Mouse (Mus musculus) heart, postnatal 0 days (tissue): ENCODE results near the gene Acss3. TPM values are rescaled to one million over a fixed set of nuclear protein-coding genes. Genes with fewer than 3 reads are reported as not detected.

ENCODE experiments used
- ATAC-seq: fragments of 200-750 bp; cut with Nextera tagmentation; 2 replicates; pipeline ENCODE4 v1.8.0; 2017; ENCODE audit warnings: low read depth, moderate number of reproducible peaks, moderate library complexity; ENCODE audit not compliant: insufficient read depth
- DNase-seq: peaks from one replicate; pipeline ENCODE4 v3.0.0-alpha.2; 2016; ENCODE audit warnings: low spot score
- H3K27ac ChIP-seq: fragments of 300-500 bp; sonication (generic); 2 replicates; pipeline ENCODE4 v1.5.1; 2014; ENCODE audit warnings: low read depth, mild to moderate bottlenecking
- H3K27me3 ChIP-seq: fragments of 300-500 bp; sonication (generic); 2 replicates; pipeline ENCODE4 v1.6.1; 2014; ENCODE audit warnings: low read length, mixed read lengths; ENCODE audit not compliant: control insufficient read depth, insufficient read depth
- H3K36me3 ChIP-seq: fragments of 300-500 bp; sonication (generic); replicated peaks from 2 replicates; pipeline ENCODE4 v1.6.1; 2014; ENCODE audit warnings: low read length, mixed read lengths; ENCODE audit not compliant: control insufficient read depth, insufficient read depth
- H3K4me1 ChIP-seq: fragments of 300-500 bp; sonication (generic); 2 replicates; pipeline ENCODE4 v1.6.1; 2014; ENCODE audit warnings: antibody characterized with exemption; ENCODE audit not compliant: control insufficient read depth, insufficient read depth
- H3K4me2 ChIP-seq: fragments of 300-500 bp; sonication (generic); 2 replicates; pipeline ENCODE4 v1.6.1; 2014; ENCODE audit warnings: low read depth, mild to moderate bottlenecking, low read length, moderate library complexity
- H3K4me3 ChIP-seq: fragments of 300-500 bp; sonication (generic); 2 replicates; pipeline ENCODE4 v1.5.1; 2014; ENCODE audit warnings: low read depth, low read length
- H3K9ac ChIP-seq: fragments of 300-500 bp; sonication (generic); replicated peaks from 2 replicates; pipeline ENCODE4 v1.6.1; 2014; ENCODE audit warnings: low read depth, low read length, mixed read lengths
- H3K9me3 ChIP-seq: fragments of 300-500 bp; sonication (generic); replicated peaks from 2 replicates; pipeline ENCODE4 v1.6.1; 2016; ENCODE audit warnings: low read length; ENCODE audit not compliant: control insufficient read depth
- CTCF ChIP-seq: IDR thresholded peaks from 2 replicates; pipeline ENCODE4 v1.5.1; 2016; ENCODE audit warnings: antibody characterized with exemption, control low read depth, low read depth
- EP300 ChIP-seq: IDR thresholded peaks from 2 replicates; pipeline ENCODE4 v1.6.1; 2016; ENCODE audit warnings: antibody characterized with exemption, low read depth
- WGBS: fragments of 180-500 bp; shearing (Covaris S2); extraction: QIAGEN DNeasy Blood & Tissue Kit; methylation state at CpG from one replicate; pipeline ENCODE4 v1.1.7; 2014; 5-methylcytosine and 5-hydroxymethylcytosine counted together
- polyA plus RNA-seq: library from polyadenylated mRNA; unstranded; fragments of >200 nt; fragmentation: Nextera tagmentation; extraction: Ambion mirVana; gene quantifications from 2 replicates; pipeline ENCODE4 v1.2.1, GENCODE M21; 2015
- total RNA-seq: library from RNA; depleted of rRNA; stranded (reverse); fragments of >200 nt; gene quantifications from 2 replicates; pipeline ENCODE4 v1.2.3, GENCODE M21; 2014; ENCODE audit warnings: low replicate concordance; rRNA removed

Gene Acss3
- total and polyA plus RNA-seq, 2 experiments from 2014 or later: 4.9 to 5.7 TPM

DNA sequence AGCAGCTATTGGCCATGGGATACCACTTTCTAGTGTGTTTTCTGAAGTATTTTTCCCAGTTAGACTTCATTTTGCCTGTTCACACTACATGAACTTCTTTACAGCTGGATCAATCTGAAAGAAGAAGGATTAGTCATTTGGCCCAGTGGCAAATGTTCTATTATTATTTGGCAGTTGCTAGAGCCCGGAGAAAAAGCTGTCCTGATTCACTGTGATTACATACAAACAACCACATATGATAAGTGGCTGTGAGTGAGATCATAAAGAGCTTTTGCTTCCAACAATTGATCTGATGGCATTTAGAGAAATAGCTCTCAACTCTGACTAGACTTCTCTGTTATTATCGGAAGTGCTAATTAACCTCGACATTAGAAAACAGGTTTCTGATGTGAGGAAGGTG, 213.4 kb downstream of the Acss3 start:
- ATAC-seq: no peak
- Histone ChIP-seq H3K27ac (no peak overlapping the region), H3K4me1 (no peaks in the 10 kb centered on the region), H3K4me2 (no peak overlapping the region), H3K4me3 (no peak overlapping the region), H3K27me3 (no peaks in the 10 kb centered on the region), H3K9ac (no peak overlapping the region), H3K36me3 (no peaks in the 10 kb centered on the region), H3K9me3 (0 out of 2 replicates have a peak, but pooled peaks cover 6% of the 10 kb centered on the region)
- DNase-seq: no peak
- WGBS: 57% methylated on average over 3 of the region's 3 CpGs
- no peak for TF ChIP-seq CTCF
- no peak for TF ChIP-seq EP300

DNA sequence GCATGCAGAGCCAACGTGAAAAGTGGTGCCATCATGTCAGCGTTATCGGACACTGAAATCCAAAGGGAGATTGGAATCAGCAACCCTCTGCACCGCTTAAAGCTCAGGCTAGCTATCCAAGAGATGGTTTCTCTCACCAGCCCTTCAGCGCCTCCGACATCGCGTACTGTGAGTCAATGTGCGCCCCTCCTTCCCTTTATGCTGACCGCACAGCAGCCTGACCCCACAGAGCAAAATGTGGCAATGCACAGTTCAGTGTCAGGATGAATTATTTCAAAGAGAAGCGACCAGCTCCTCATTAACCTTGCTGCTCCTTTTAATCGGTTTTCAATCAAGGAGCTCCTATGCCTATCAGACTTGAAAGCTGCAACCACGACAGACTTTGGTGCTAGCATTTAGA, 227.1 kb downstream of the Acss3 start:
- 56% methylated on average over 13 of the region's 13 CpGs for WGBS
- Histone ChIP-seq H3K4me1 (no peaks in the 10 kb centered on the region), H3K9ac (no peak overlapping the region), H3K27ac (no peak overlapping the region), H3K36me3 (no peaks in the 10 kb centered on the region), H3K4me3 (no peak overlapping the region), H3K9me3 (no peaks in the 10 kb centered on the region), H3K27me3 (no peaks in the 10 kb centered on the region), H3K4me2 (no peak overlapping the region)
- TF ChIP-seq CTCF: no peak
- DNase-seq: no peak
- ATAC-seq: no peak

Other genes with a start within 250 kb of the Acss3 start
- 1.3 and 8.2 TPM in 2 replicates for gene Lin7a, start 148.0 kb upstream of the Acss3 start, total RNA-seq
- 0.80 and 1.00 TPM in 2 replicates for gene Lin7a, start 148.0 kb upstream of the Acss3 start, polyA plus RNA-seq